Mouse (Mus musculus): ENCODE data around the gene Cadps2. TPM values are rescaled to one million over a fixed set of nuclear protein-coding genes. Genes with fewer than 3 reads are reported as not detected.

Gene Cadps2
- polyA plus RNA-seq, 1 experiment = 0.02 TPM

GRCm38 (mm10) chr6:23630465-23630864 is 208.8 kb downstream of the Cadps2 start:
- H3K79me2 ChIP-seq (ENCODE audit: control insufficient read depth, insufficient read depth) = no peaks in the 10 kb centered on the region
- H3K4me2 ChIP-seq (ENCODE audit: low read depth) = no peak overlapping the region
- no peaks in the 10 kb centered on the region for H3K27me3 ChIP-seq (ENCODE audit: control insufficient read depth, insufficient read depth, insufficient read length)
- no peak overlapping the region for H3K4me3 ChIP-seq
- no peak overlapping the region for H3ac ChIP-seq (ENCODE audit: control insufficient read depth, insufficient read length)
- no peaks in the 10 kb centered on the region for H3K36me3 ChIP-seq (ENCODE audit: control insufficient read depth, insufficient read depth)
- TF ChIP-seq E2F4 (IDR thresholded peaks at IDR 0.05; ENCODE audit: insufficient read depth) = no peak
- no peak for TF ChIP-seq POLR2A (IDR thresholded peaks at IDR 0.05; ENCODE audit: insufficient read length, low read depth)

GRCm38 (mm10) chr6:23575102-23575501 is 264.1 kb downstream of the Cadps2 start:
- no peak overlapping the region for H3ac ChIP-seq (ENCODE audit: control insufficient read depth, insufficient read length)
- no peak overlapping the region for H3K4me3 ChIP-seq
- H3K36me3 ChIP-seq (ENCODE audit: control insufficient read depth, insufficient read depth) = no peaks in the 10 kb centered on the region
- H3K79me2 ChIP-seq (ENCODE audit: control insufficient read depth, insufficient read depth) = no peaks in the 10 kb centered on the region
- TF ChIP-seq SRF (IDR thresholded peaks at IDR 0.05; ENCODE audit: control insufficient read depth, insufficient read length, low read depth) (no peak), E2F4 (IDR thresholded peaks at IDR 0.05; ENCODE audit: insufficient read depth) (no peak), MYOD1 (IDR thresholded peaks at IDR 0.05; ENCODE audit: control insufficient read depth in 1 of 3, insufficient read length in 2 of 3, low read depth in 2 of 3) (no peak)
- no peak overlapping the region for H3K4me2 ChIP-seq (ENCODE audit: low read depth)
- H3K27me3 ChIP-seq (ENCODE audit: control insufficient read depth, insufficient read depth, insufficient read length) = no peaks in the 10 kb centered on the region

- Histone ChIP-seq H3ac (ENCODE audit: control insufficient read depth, insufficient read length) (no peak overlapping the region), H3K4me2 (ENCODE audit: low read depth) (no peak overlapping the region), H3K27me3 (ENCODE audit: control insufficient read depth, insufficient read depth, insufficient read length) (no peaks in the 10 kb centered on the region), H3K79me2 (ENCODE audit: control insufficient read depth, insufficient read depth) (no peaks in the 10 kb centered on the region), H3K36me3 (ENCODE audit: control insufficient read depth, insufficient read depth) (no peaks in the 10 kb centered on the region), H3K4me3 (no peak overlapping the region)
- TF ChIP-seq MAX (IDR thresholded peaks at IDR 0.05; ENCODE audit: low read depth) (no peak), TCF12 (IDR thresholded peaks at IDR 0.05; ENCODE audit: insufficient read depth, poor library complexity, severe bottlenecking) (no peak), USF1 (IDR thresholded peaks at IDR 0.05; ENCODE audit: low read depth) (no peak), MYOD1 (IDR thresholded peaks at IDR 0.05; ENCODE audit: control insufficient read depth in 1 of 3, insufficient read length in 2 of 3, low read depth in 2 of 3) (no peak)
Observed at GRCm38 (mm10) chr6:23573750-23574149, 265.5 kb downstream of the Cadps2 start.

GRCm38 (mm10) chr6:23572401-23572800 is 266.8 kb downstream of the Cadps2 start:
- H3ac ChIP-seq (ENCODE audit: control insufficient read depth, insufficient read length) = no peak overlapping the region
- H3K4me3 ChIP-seq = no peak overlapping the region
- no peak overlapping the region for H3K4me2 ChIP-seq (ENCODE audit: low read depth)
- no peaks in the 10 kb centered on the region for H3K27me3 ChIP-seq (ENCODE audit: control insufficient read depth, insufficient read depth, insufficient read length)
- no peak for TF ChIP-seq MAX (IDR thresholded peaks at IDR 0.05; ENCODE audit: low read depth)
- TF ChIP-seq POLR2A (IDR thresholded peaks at IDR 0.05; ENCODE audit: insufficient read length, low read depth) = no peak
- TF ChIP-seq MYOG (IDR thresholded peaks at IDR 0.05; ENCODE audit: control insufficient read depth in 1 of 3, insufficient read depth in 1 of 3, insufficient read length in 2 of 3, low read depth in 2 of 3) = no peak
- TF ChIP-seq REST (IDR thresholded peaks at IDR 0.05; ENCODE audit: insufficient read depth, insufficient read length) = no peak
- TF ChIP-seq CEBPB (IDR thresholded peaks at IDR 0.05; ENCODE audit: insufficient read depth, poor library complexity, severe bottlenecking) = no peak
- TF ChIP-seq POLR2AphosphoS2 (IDR thresholded peaks at IDR 0.05; ENCODE audit: insufficient read length, low read depth) = no peak
- TF ChIP-seq MYOD1 (IDR thresholded peaks at IDR 0.05; ENCODE audit: control insufficient read depth in 1 of 3, insufficient read length in 2 of 3, low read depth in 2 of 3) = no peak
- TF ChIP-seq TCF12 (IDR thresholded peaks at IDR 0.05; ENCODE audit: insufficient read depth, poor library complexity, severe bottlenecking) = no peak
- TF ChIP-seq USF1 (IDR thresholded peaks at IDR 0.05; ENCODE audit: low read depth) = no peak
- TF ChIP-seq TCF3 (IDR thresholded peaks at IDR 0.05; ENCODE audit: insufficient read length, low read depth) = no peak
- no peak for TF ChIP-seq SRF (IDR thresholded peaks at IDR 0.05; ENCODE audit: control insufficient read depth, insufficient read length, low read depth)
- no peak for TF ChIP-seq E2F4 (IDR thresholded peaks at IDR 0.05; ENCODE audit: insufficient read depth)
- no peaks in the 10 kb centered on the region for H3K36me3 ChIP-seq (ENCODE audit: control insufficient read depth, insufficient read depth)
- H3K79me2 ChIP-seq (ENCODE audit: control insufficient read depth, insufficient read depth) = no peaks in the 10 kb centered on the region

GRCm38 (mm10) chr6:23569686-23570085 is 269.5 kb downstream of the Cadps2 start:
- Histone ChIP-seq H3K4me3 (no peak overlapping the region), H3K27me3 (ENCODE audit: control insufficient read depth, insufficient read depth, insufficient read length) (no peaks in the 10 kb centered on the region), H3K79me2 (ENCODE audit: control insufficient read depth, insufficient read depth) (no peaks in the 10 kb centered on the region), H3ac (ENCODE audit: control insufficient read depth, insufficient read length) (no peak overlapping the region), H3K36me3 (ENCODE audit: control insufficient read depth, insufficient read depth) (no peaks in the 10 kb centered on the region), H3K4me2 (ENCODE audit: low read depth) (no peak overlapping the region)
- TF ChIP-seq USF1 (IDR thresholded peaks at IDR 0.05; ENCODE audit: low read depth) (no peak), MYOD1 (IDR thresholded peaks at IDR 0.05; ENCODE audit: control insufficient read depth in 1 of 3, insufficient read length in 2 of 3, low read depth in 2 of 3) (no peak), REST (IDR thresholded peaks at IDR 0.05; ENCODE audit: insufficient read depth, insufficient read length) (no peak), E2F4 (IDR thresholded peaks at IDR 0.05; ENCODE audit: insufficient read depth) (no peak), MAX (IDR thresholded peaks at IDR 0.05; ENCODE audit: low read depth) (no peak)

- no peak for TF ChIP-seq CEBPB (IDR thresholded peaks at IDR 0.05; ENCODE audit: insufficient read depth, poor library complexity, severe bottlenecking)
- no peak for TF ChIP-seq MAX (IDR thresholded peaks at IDR 0.05; ENCODE audit: low read depth)
- no peak for TF ChIP-seq TCF12 (IDR thresholded peaks at IDR 0.05; ENCODE audit: insufficient read depth, poor library complexity, severe bottlenecking)
- TF ChIP-seq E2F4 (IDR thresholded peaks at IDR 0.05; ENCODE audit: insufficient read depth) = no peak
- TF ChIP-seq MYOD1 (IDR thresholded peaks at IDR 0.05; ENCODE audit: control insufficient read depth in 1 of 3, insufficient read length in 2 of 3, low read depth in 2 of 3) = no peak
- TF ChIP-seq SRF (IDR thresholded peaks at IDR 0.05; ENCODE audit: control insufficient read depth, insufficient read length, low read depth) = no peak
- TF ChIP-seq REST (IDR thresholded peaks at IDR 0.05; ENCODE audit: insufficient read depth, insufficient read length) = no peak
- TF ChIP-seq TCF3 (IDR thresholded peaks at IDR 0.05; ENCODE audit: insufficient read length, low read depth) = no peak
- TF ChIP-seq POLR2AphosphoS2 (IDR thresholded peaks at IDR 0.05; ENCODE audit: insufficient read length, low read depth) = no peak
- no peak for TF ChIP-seq MYOG (IDR thresholded peaks at IDR 0.05; ENCODE audit: control insufficient read depth in 1 of 3, insufficient read depth in 1 of 3, insufficient read length in 2 of 3, low read depth in 2 of 3)
- TF ChIP-seq POLR2A (IDR thresholded peaks at IDR 0.05; ENCODE audit: insufficient read length, low read depth) = no peak
- no peak for TF ChIP-seq USF1 (IDR thresholded peaks at IDR 0.05; ENCODE audit: low read depth)
- no peaks in the 10 kb centered on the region for H3K79me2 ChIP-seq (ENCODE audit: control insufficient read depth, insufficient read depth)
- no peak overlapping the region for H3ac ChIP-seq (ENCODE audit: control insufficient read depth, insufficient read length)
- no peak overlapping the region for H3K4me3 ChIP-seq
- no peaks in the 10 kb centered on the region for H3K27me3 ChIP-seq (ENCODE audit: control insufficient read depth, insufficient read depth, insufficient read length)
- no peaks in the 10 kb centered on the region for H3K36me3 ChIP-seq (ENCODE audit: control insufficient read depth, insufficient read depth)
- H3K4me2 ChIP-seq (ENCODE audit: low read depth) = no peak overlapping the region
Observed at GRCm38 (mm10) chr6:23568688-23569087, 270.5 kb downstream of the Cadps2 start.

Measured in myocyte (in vitro differentiated cells).